In the genomic region with DNA sequence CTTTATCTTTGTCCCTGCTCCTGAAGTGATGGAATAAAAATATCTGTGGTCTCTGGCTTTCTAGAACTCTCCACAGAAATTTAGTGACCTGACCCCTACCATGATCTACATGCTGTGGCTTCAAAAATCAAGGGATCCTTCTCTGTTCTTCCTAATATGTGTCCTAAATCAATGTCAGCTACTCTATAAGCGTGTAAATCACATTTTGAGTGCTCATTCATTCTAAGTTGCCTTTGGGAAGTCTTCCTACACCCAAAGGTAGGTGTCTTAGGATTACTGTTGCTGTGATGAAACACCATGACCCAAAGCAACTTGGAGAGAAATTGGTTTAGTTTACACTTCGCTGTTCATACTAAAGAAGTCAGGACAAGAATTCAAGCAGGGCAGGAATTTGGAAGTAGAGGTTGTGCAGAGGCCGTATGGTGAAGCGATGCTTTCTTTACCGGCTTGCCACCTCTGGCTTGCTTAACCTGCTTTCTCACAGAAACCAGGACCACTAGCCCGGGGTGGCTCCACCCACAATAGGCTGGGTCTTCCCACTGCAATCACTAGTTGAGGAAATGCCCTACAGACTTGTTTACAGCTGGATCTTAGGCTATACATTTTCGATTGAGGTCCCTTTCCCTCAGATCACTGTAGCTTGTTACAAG, we compare ENCODE assay signal across 8 mouse cellular contexts. TPM values are rescaled to one million over a fixed set of nuclear protein-coding genes. Genes with fewer than 3 reads are reported as not detected.
DNase-seq lines count a peak whose midpoint lies in the region; ATAC-seq and TF ChIP-seq lines count a peak whose summit lies in the region.

No protein-coding gene starts in this region.

- H3K9ac ChIP-seq in heart, embryonic 11.5 days (ENCODE audit: low read depth, low read length): peak overlapping the region; percentile 72
- peak overlapping the region; percentile 84; the same call in 1 of the 2 replicates for H3K9ac ChIP-seq in ES-E14 (ENCODE audit: insufficient read depth, low read depth, low read length, poor library complexity, severe bottlenecking)
- peak overlapping the region; percentile 75 for H3K9ac ChIP-seq in forebrain, embryonic 15.5 days (replicated peaks)
- H3K9ac ChIP-seq in liver, embryonic 13.5 days: peak overlapping the region; percentile 84
- peak overlapping the region; percentile 77 for H3K9ac ChIP-seq in stomach, postnatal 0 days (ENCODE audit: low read length)

- H3K9me3 ChIP-seq in heart, embryonic 11.5 days (replicated peaks; ENCODE audit: control insufficient read depth, low read length): no peaks in the 10 kb centered on the region
- no peaks in the 10 kb centered on the region for H3K9me3 ChIP-seq in ES-E14 (ENCODE audit: control insufficient read depth, insufficient read depth, low read depth, low read length)
- H3K9me3 ChIP-seq in forebrain, embryonic 15.5 days: no peaks in the 10 kb centered on the region
- no peaks in the 10 kb centered on the region for H3K9me3 ChIP-seq in liver, embryonic 13.5 days (replicated peaks)
- no peaks in the 10 kb centered on the region for H3K9me3 ChIP-seq in stomach, postnatal 0 days (ENCODE audit: control insufficient read depth, low read length)

- no peaks in the 10 kb centered on the region for H3K36me3 ChIP-seq in heart, embryonic 11.5 days (ENCODE audit: control insufficient read depth, insufficient read depth, low read length)
- H3K36me3 ChIP-seq in ES-E14 (ENCODE audit: control insufficient read depth, insufficient read depth, low read length, poor library complexity, severe bottlenecking): no peaks in the 10 kb centered on the region
- H3K36me3 ChIP-seq in forebrain, embryonic 15.5 days: no peaks in the 10 kb centered on the region
- no peaks in the 10 kb centered on the region for H3K36me3 ChIP-seq in liver, embryonic 13.5 days
- H3K36me3 ChIP-seq in stomach, postnatal 0 days (ENCODE audit: control insufficient read depth, insufficient read depth, low read length): no peaks in the 10 kb centered on the region

- no peaks in the 10 kb centered on the region for H3K27me3 ChIP-seq in heart, embryonic 11.5 days (ENCODE audit: control insufficient read depth, insufficient read depth, low read length)
- no peaks in the 10 kb centered on the region for H3K27me3 ChIP-seq in forebrain, embryonic 15.5 days
- peaks cover 15% of the 10 kb centered on the region for H3K27me3 ChIP-seq in liver, embryonic 13.5 days
- H3K27me3 ChIP-seq in stomach, postnatal 0 days (ENCODE audit: control insufficient read depth, insufficient read depth, low read length): no peaks in the 10 kb centered on the region

- peak overlapping the region; percentile 56 for H3K4me3 ChIP-seq in heart, embryonic 11.5 days (ENCODE audit: low read depth, low read length)
- H3K4me3 ChIP-seq in ES-E14 (ENCODE audit: insufficient read depth in 1 of 2, low read depth in 1 of 2, low read length in 2 of 2, poor library complexity in 1 of 2, severe bottlenecking in 1 of 2): peak overlapping the region; percentile 69 to 86
- H3K4me3 ChIP-seq in forebrain, embryonic 15.5 days: peak overlapping the region; percentile 68
- peak overlapping the region; percentile 76 for H3K4me3 ChIP-seq in liver, embryonic 13.5 days (replicated peaks)
- peak overlapping the region; percentile 73 for H3K4me3 ChIP-seq in stomach, postnatal 0 days (ENCODE audit: low read depth, low read length)

- TF ChIP-seq EP300 in stomach, postnatal 0 days (optimal IDR thresholded peaks at IDR 0.05): no peak

- peaks cover 14% of the 10 kb centered on the region for H3K4me1 ChIP-seq in heart, embryonic 11.5 days (ENCODE audit: control insufficient read depth, insufficient read depth, low read length)
- peaks cover 4 to 6% of the 10 kb centered on the region in 2 experiments; a peak in 2 of 4 replicates for H3K4me1 ChIP-seq in ES-E14 (ENCODE audit: control insufficient read depth in 2 of 2, insufficient read depth in 2 of 2, low read length in 2 of 2, poor library complexity in 1 of 2)
- peaks cover 23% of the 10 kb centered on the region for H3K4me1 ChIP-seq in forebrain, embryonic 15.5 days
- H3K4me1 ChIP-seq in liver, embryonic 13.5 days (replicated peaks): peaks cover 45% of the 10 kb centered on the region
- H3K4me1 ChIP-seq in stomach, postnatal 0 days (replicated peaks; ENCODE audit: control insufficient read depth, insufficient read depth): no peaks in the 10 kb centered on the region

- in situ Hi-C loops in ES-E14 (cut with MboI; ENCODE audit: low sequenced_read_pairs in 2 of 2, unreplicated experiment in 2 of 2): no loop called here

- no peak for DNase-seq in heart, postnatal 36 days
- peak; percentile 40 for DNase-seq in ES-E14 (ENCODE audit: low read depth, low spot score)
- no peak for DNase-seq in liver, embryonic 13.5 days
- DNase-seq in stomach, postnatal 0 days (ENCODE audit: low spot score): no peak
- no peak for DNase-seq in spleen, postnatal 36 days (ENCODE audit: low spot score in 2 of 2)
- DNase-seq in layer of hippocampus, adult 9-10 months (ENCODE audit: low spot score): no peak

- intact Hi-C loops in heart, postnatal 36 days (cut with DNase I): loop anchor here (5.0 kb wide), 1 partner anchor 118 kb away; a partner anchor contains a TSS

- 34% methylated on average over 7 of the region's 7 CpGs for WGBS in heart, embryonic 11.5 days (ENCODE audit: insufficient replicate concordance)
- 45% methylated on average over 7 of the region's 7 CpGs for WGBS in forebrain, embryonic 15.5 days
- 29% methylated on average over 7 of the region's 7 CpGs for WGBS in liver, embryonic 13.5 days (ENCODE audit: insufficient replicate concordance)
- 26% methylated on average over 7 of the region's 7 CpGs for WGBS in stomach, postnatal 0 days

- TF ChIP-seq CTCF in stomach, postnatal 0 days (IDR thresholded peaks at IDR 0.05; ENCODE audit: low read depth): no peak

- ATAC-seq in heart, embryonic 11.5 days (replicated peaks; ENCODE audit: insufficient number of reproducible peaks, low FRiP score, low TSS enrichment): no peak
- no peak for ATAC-seq in forebrain, embryonic 15.5 days (replicated peaks)
- no peak for ATAC-seq in liver, embryonic 13.5 days (ENCODE audit: low read depth)
- no peak for ATAC-seq in stomach, postnatal 0 days (ENCODE audit: low FRiP score, low TSS enrichment)

- H3K4me2 ChIP-seq in heart, embryonic 11.5 days: peak overlapping the region; percentile 89
- peak overlapping the region; percentile 78 for H3K4me2 ChIP-seq in forebrain, embryonic 15.5 days (replicated peaks)
- peak overlapping the region; percentile 100 for H3K4me2 ChIP-seq in liver, embryonic 13.5 days
- H3K4me2 ChIP-seq in stomach, postnatal 0 days (replicated peaks; ENCODE audit: low read depth): peak overlapping the region; percentile 92

- H3K27ac ChIP-seq in heart, embryonic 11.5 days (ENCODE audit: low read depth, low read length): no peak overlapping the region
- no peak overlapping the region for H3K27ac ChIP-seq in ES-E14 (ENCODE audit: insufficient read depth, low read depth, low read length, poor library complexity, severe bottlenecking)
- H3K27ac ChIP-seq in forebrain, embryonic 15.5 days (replicated peaks): peak overlapping the region; percentile 81
- H3K27ac ChIP-seq in liver, embryonic 13.5 days: no peak overlapping the region; the same call in 1 of the 2 replicates
- H3K27ac ChIP-seq in stomach, postnatal 0 days (replicated peaks): peak overlapping the region; percentile 73; the same call in 1 of the 2 replicates

TF ChIP-seq in ES-E14, 5 proteins besides CTCF, POLR2A, EP300 and RAD21:
- TF ChIP-seq HCFC1 (IDR thresholded peaks at IDR 0.05; ENCODE audit: borderline replicate concordance, insufficient read depth, low read length) (no peak), CHD2 (IDR thresholded peaks at IDR 0.05; ENCODE audit: low read depth, low read length) (no peak), ZC3H11A (IDR thresholded peaks at IDR 0.05; ENCODE audit: borderline replicate concordance, low read depth, low read length) (no peak), ZNF384 (IDR thresholded peaks at IDR 0.05; ENCODE audit: low read depth, low read length) (no peak), MAFK (IDR thresholded peaks at IDR 0.05; ENCODE audit: insufficient read depth, low read depth, low read length) (no peak)

RNA-seq across cellular contexts. Expression of a gene that starts 1.2 kb away (rescaled TPM):
- polyA plus RNA-seq in heart, embryonic 11.5 days (2014; fragmentation: Nextera tagmentation; extraction: Ambion mirVana): 7.0 and 7.6 TPM in 2 replicates
- 1 to 10 TPM; 1.3 to 2.1 TPM for total RNA-seq in heart, postnatal 36 days (2021)
- 6.9 and 10.8 TPM in 2 replicates for total RNA-seq in ES-E14 (2012; rRNA removed)
- polyA plus RNA-seq in forebrain, embryonic 15.5 days (2015; fragmentation: Nextera tagmentation; extraction: Ambion mirVana): 24.1 and 25.7 TPM in 2 replicates
- 2.3 and 2.5 TPM in 2 replicates for polyA plus RNA-seq in liver, embryonic 13.5 days (2015; fragmentation: Nextera tagmentation; extraction: Ambion mirVana)
- 2.6 and 2.8 TPM in 2 replicates for polyA plus RNA-seq in stomach, postnatal 0 days (2015; fragmentation: Nextera tagmentation; extraction: Ambion mirVana)

RNA-seq across cellular contexts. Expression of a gene that starts 36.1 kb away (rescaled TPM):
- 98.8 and 99.7 TPM in 2 replicates for polyA plus RNA-seq in heart, embryonic 11.5 days (2014; fragmentation: Nextera tagmentation; extraction: Ambion mirVana)
- 10 to 100 TPM; 18.7 to 21.4 TPM for total RNA-seq in heart, postnatal 36 days (2021)
- total RNA-seq in ES-E14 (2012; rRNA removed): 54.6 and 81.8 TPM in 2 replicates
- 93.8 and 99.1 TPM in 2 replicates for polyA plus RNA-seq in forebrain, embryonic 15.5 days (2015; fragmentation: Nextera tagmentation; extraction: Ambion mirVana)
- 67.5 and 69.2 TPM in 2 replicates for polyA plus RNA-seq in liver, embryonic 13.5 days (2015; fragmentation: Nextera tagmentation; extraction: Ambion mirVana)
- polyA plus RNA-seq in stomach, postnatal 0 days (2015; fragmentation: Nextera tagmentation; extraction: Ambion mirVana): 50.0 and 52.4 TPM in 2 replicates

Comparison
In these comparisons a context has a peak if more than half of its experiments do, and no peak if none do; other contexts are left out.
1. H3K27ac ChIP-seq: peak in forebrain, embryonic 15.5 days (single experiment) and stomach, postnatal 0 days (single experiment); none in heart, embryonic 11.5 days (single experiment), ES-E14 (single experiment) and liver, embryonic 13.5 days (single experiment).
2. Peak in every context shown above with its lines, with median percentiles within 50 percentile points of each other: H3K4me2 ChIP-seq, H3K4me3 ChIP-seq and H3K9ac ChIP-seq.